Mouse (Mus musculus) ES-Bruce4 (cell line): ENCODE results near the gene Ccdc182.

Source experiments
- CTCF ChIP-seq: IDR thresholded peaks from one replicate; pipeline ENCODE4 v1.8.1; 2011; ENCODE audit warnings: low read depth, low read length
- POLR2A ChIP-seq: IDR thresholded peaks from one replicate; pipeline ENCODE4 v1.8.1; 2011; ENCODE audit warnings: low read length; ENCODE audit not compliant: insufficient read depth

DNA sequence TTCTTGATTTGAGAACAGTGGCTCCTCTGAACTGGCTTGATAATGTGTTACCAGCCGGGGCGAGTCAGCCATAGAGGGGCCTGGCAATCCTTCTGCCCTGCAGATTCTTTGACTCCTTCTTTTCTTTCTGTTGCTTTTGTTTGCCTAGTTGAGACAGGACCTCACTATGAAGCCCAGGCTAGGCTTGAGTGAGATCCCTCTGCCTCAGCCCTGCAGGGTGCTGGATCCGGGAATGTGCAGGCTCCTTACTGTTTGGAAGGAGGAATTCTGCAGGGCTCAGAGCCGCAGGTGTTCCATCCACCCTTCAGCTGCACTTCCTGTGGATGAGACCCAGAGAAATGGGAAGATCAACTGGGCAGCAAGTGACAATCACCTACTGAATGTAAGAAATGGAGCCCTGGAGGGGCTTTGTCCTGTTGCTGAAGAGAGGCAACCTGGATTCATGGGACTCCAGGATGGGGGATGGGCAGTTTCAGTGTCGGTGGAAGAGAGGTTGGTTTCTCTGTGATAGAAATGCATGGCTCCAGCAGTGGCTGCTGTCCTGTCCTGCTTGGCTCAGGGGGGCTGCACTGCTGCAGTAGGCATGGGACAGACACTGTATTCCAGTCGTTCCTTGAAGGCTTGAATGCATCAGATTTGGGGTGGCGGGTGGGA is 40.2 kb upstream of the Ccdc182 start:
- TF ChIP-seq CTCF (no peak), POLR2A (no peak)
